ENCODE assay signal across 14 mouse cellular contexts in genomic region chr4:62265154-62265836, GRCm38 (mm10). TPM values are rescaled to one million over a fixed set of nuclear protein-coding genes. Genes with fewer than 3 reads are reported as not detected.
DNase-seq lines count a peak whose midpoint lies in the region; ATAC-seq and TF ChIP-seq lines count a peak whose summit lies in the region.
"Had no signal": no experiment of that assay in that cellular context is flagged by ENCODE, and none has a peak within 500 bp of the region (broad histone marks: within the 10 kb centered on the region; RNA-seq: fewer than 3 reads in every experiment).

No protein-coding gene starts in this region.

- no peak for TF ChIP-seq EP300 in liver, postnatal 0 days (IDR thresholded peaks at IDR 0.05; ENCODE audit: low read depth)

- H3K36me3 ChIP-seq in embryonic facial prominence, embryonic 15.5 days = no peaks in the 10 kb centered on the region
- H3K36me3 ChIP-seq in liver, postnatal 0 days (replicated peaks; ENCODE audit: insufficient read depth, low read length) = no peaks in the 10 kb centered on the region
- no peaks in the 10 kb centered on the region for H3K36me3 ChIP-seq in kidney, embryonic 14.5 days (ENCODE audit: control insufficient read depth, insufficient read depth, low read length)

- H3K27me3 ChIP-seq in embryonic facial prominence, embryonic 15.5 days = no peaks in the 10 kb centered on the region
- no peaks in the 10 kb centered on the region for H3K27me3 ChIP-seq in liver, postnatal 0 days (ENCODE audit: insufficient read depth, low read length)
- H3K27me3 ChIP-seq in kidney, embryonic 14.5 days (ENCODE audit: control insufficient read depth, insufficient read depth, low read length) = no peaks in the 10 kb centered on the region

- ATAC-seq in embryonic facial prominence, embryonic 15.5 days (ENCODE audit: insufficient number of reproducible peaks, low FRiP score, low TSS enrichment, low read depth) = 0 out of 2 replicates have a peak, but pooled peaks have one; percentile 47
- peak; percentile 70 for ATAC-seq in liver, postnatal 0 days
- ATAC-seq in kidney, embryonic 14.5 days (ENCODE audit: low FRiP score, low TSS enrichment) = no peak
- ATAC-seq: hindbrain, postnatal 0 days; midbrain, embryonic 16.5 days had no signal

- WGBS in embryonic facial prominence, embryonic 15.5 days = 67% methylated on average over 10 of the region's 10 CpGs
- WGBS in liver, postnatal 0 days (ENCODE audit: insufficient replicate concordance) = 43% methylated on average over 10 of the region's 10 CpGs
- WGBS in kidney, embryonic 14.5 days = 72% methylated on average over 10 of the region's 10 CpGs

- H3K4me3 ChIP-seq in gastrocnemius, adult 2 months = no peak overlapping the region
- no peak overlapping the region for H3K4me3 ChIP-seq in embryonic facial prominence, embryonic 15.5 days (replicated peaks)
- H3K4me3 ChIP-seq in liver, postnatal 0 days (ENCODE audit: low read depth, low read length) = no peak overlapping the region
- no peak overlapping the region for H3K4me3 ChIP-seq in layer of hippocampus, adult 2 months
- H3K4me3 ChIP-seq in kidney, embryonic 14.5 days (ENCODE audit: low read length) = no peak overlapping the region

- no peak overlapping the region for H3K27ac ChIP-seq in gastrocnemius, adult 2 months
- H3K27ac ChIP-seq in embryonic facial prominence, embryonic 15.5 days (replicated peaks) = no peak overlapping the region
- no peak overlapping the region for H3K27ac ChIP-seq in liver, postnatal 0 days (ENCODE audit: low read depth)
- H3K27ac ChIP-seq in layer of hippocampus, adult 2 months = no peak overlapping the region
- no peak overlapping the region for H3K27ac ChIP-seq in kidney, embryonic 14.5 days (ENCODE audit: low read depth, low read length)
- H3K27ac ChIP-seq: hindbrain, postnatal 0 days had no signal

- intact Hi-C loops in gastrocnemius, adult 2 months (cut with DNase I) = no loop called here

- no peak for TF ChIP-seq CTCF in gastrocnemius, adult 2 months (IDR thresholded peaks at IDR 0.05)
- TF ChIP-seq CTCF in liver, postnatal 0 days (IDR thresholded peaks at IDR 0.05; ENCODE audit: low read depth) = no peak
- TF ChIP-seq CTCF in layer of hippocampus, adult 2 months (conservative IDR thresholded peaks at IDR 0.05) = no peak

- peak; percentile 20 for DNase-seq in gastrocnemius, adult 18-20 months (ENCODE audit: low spot score)
- DNase-seq in gastrocnemius, adult 2 months = no peak
- DNase-seq in 3134 (ENCODE audit: extremely low read depth, insufficient read length, low spot score) = peak; percentile 56
- peak; percentile 54 for DNase-seq in liver, postnatal 0 days
- DNase-seq in layer of hippocampus, adult 2 months (ENCODE audit: low spot score in 2 of 2) = no peak
- no peak for DNase-seq in gastrocnemius, postnatal 25 days
- DNase-seq: cerebellum, postnatal 36 days; heart, adult 18-20 months; left cerebral cortex, postnatal 4 days; thymus, postnatal 36 days had no signal

- H3K9ac ChIP-seq in embryonic facial prominence, embryonic 15.5 days = no peak overlapping the region
- no peak overlapping the region for H3K9ac ChIP-seq in liver, postnatal 0 days (replicated peaks)
- no peak overlapping the region for H3K9ac ChIP-seq in kidney, embryonic 14.5 days (ENCODE audit: low read depth, low read length)

- H3K4me1 ChIP-seq in embryonic facial prominence, embryonic 15.5 days = no peaks in the 10 kb centered on the region
- peaks cover 3% of the 10 kb centered on the region; the same call in 1 of the 2 replicates for H3K4me1 ChIP-seq in liver, postnatal 0 days (ENCODE audit: insufficient read depth)
- peaks cover 3% of the 10 kb centered on the region; the same call in 1 of the 2 replicates for H3K4me1 ChIP-seq in kidney, embryonic 14.5 days (ENCODE audit: control insufficient read depth, insufficient read depth, low read length)

- no peaks in the 10 kb centered on the region for H3K9me3 ChIP-seq in embryonic facial prominence, embryonic 15.5 days (replicated peaks)
- no peaks in the 10 kb centered on the region for H3K9me3 ChIP-seq in liver, postnatal 0 days (ENCODE audit: low read length)
- no peaks in the 10 kb centered on the region for H3K9me3 ChIP-seq in kidney, embryonic 14.5 days (ENCODE audit: control insufficient read depth, low read length)

- no peak overlapping the region for H3K4me2 ChIP-seq in embryonic facial prominence, embryonic 15.5 days (replicated peaks)
- no peak overlapping the region; the same call in 1 of the 2 replicates for H3K4me2 ChIP-seq in liver, postnatal 0 days (ENCODE audit: low read depth, low read length)
- H3K4me2 ChIP-seq in kidney, embryonic 14.5 days (replicated peaks; ENCODE audit: low read depth, low read length) = no peak overlapping the region

RNA-seq across cellular contexts. Expression of gene Slc31a2, which starts 2.9 kb away (rescaled TPM):
- total RNA-seq in gastrocnemius, adult 18-20 months (2021) = 1 to 10 TPM; 5.3 to 6.2 TPM
- 1 to 10 TPM; 5.8 to 8.9 TPM for total RNA-seq in gastrocnemius, adult 2 months (2021)
- polyA plus RNA-seq in embryonic facial prominence, embryonic 15.5 days (2015; fragmentation: Nextera tagmentation; extraction: Ambion mirVana) = 38.9 and 39.3 TPM in 2 replicates
- polyA plus RNA-seq in liver, postnatal 0 days (2015; fragmentation: Nextera tagmentation; extraction: Ambion mirVana) = 8.9 and 9.2 TPM in 2 replicates
- total RNA-seq in layer of hippocampus, adult 2 months (2021) = 10 to 100 TPM in 1 of 2 experiments, 1 to 10 TPM in 1; 9.5 to 10.2 TPM
- 18.0 and 19.9 TPM in 2 replicates for polyA plus RNA-seq in kidney, embryonic 14.5 days (2014; fragmentation: Nextera tagmentation; extraction: Ambion mirVana)
- 1 to 10 TPM; 3.9 to 4.6 TPM for total RNA-seq in gastrocnemius, postnatal 25 days (2021)

RNA-seq across cellular contexts. Expression of gene Zfp37, which starts 34.4 kb away (rescaled TPM):
- total RNA-seq in gastrocnemius, adult 18-20 months (2021) = 1 to 10 TPM in 1 of 2 experiments, under 1 TPM in 1; 0.82 to 1.3 TPM
- 1 to 10 TPM; 1.2 to 1.3 TPM for total RNA-seq in gastrocnemius, adult 2 months (2021)
- polyA plus RNA-seq in embryonic facial prominence, embryonic 15.5 days (2015; fragmentation: Nextera tagmentation; extraction: Ambion mirVana) = 9.5 and 10.8 TPM in 2 replicates
- 0.25 and 0.31 TPM in 2 replicates for polyA plus RNA-seq in liver, postnatal 0 days (2015; fragmentation: Nextera tagmentation; extraction: Ambion mirVana)
- total RNA-seq in layer of hippocampus, adult 2 months (2021) = 10 to 100 TPM; 26.0 to 26.3 TPM
- 10.0 and 15.5 TPM in 2 replicates for polyA plus RNA-seq in kidney, embryonic 14.5 days (2014; fragmentation: Nextera tagmentation; extraction: Ambion mirVana)
- total RNA-seq in gastrocnemius, postnatal 25 days (2021) = 1 to 10 TPM in 1 of 2 experiments, under 1 TPM in 1; 0.86 to 1.2 TPM

Comparison
In these comparisons a context has a peak if more than half of its experiments do, and no peak if none do; other contexts are left out.
1. DNase-seq: peak in gastrocnemius, adult 18-20 months (single experiment), 3134 (single experiment) and liver, postnatal 0 days (single experiment); none in gastrocnemius, adult 2 months (single experiment), layer of hippocampus, adult 2 months (0 of 2) and gastrocnemius, postnatal 25 days (single experiment).
2. RNA of gene Zfp37, which starts 34.4 kb away (total RNA-seq): 26.0 to 26.3 TPM in layer of hippocampus, adult 2 months; 0.82 to 1.3 TPM in gastrocnemius, adult 18-20 months, 1.2 to 1.3 TPM in gastrocnemius, adult 2 months and 0.86 to 1.2 TPM in gastrocnemius, postnatal 25 days; every median in the first group is over 10 times any median in the second.